Mouse (Mus musculus): Measurements from ENCODE around the gene Prrc2b. TPM values are rescaled to one million over a fixed set of nuclear protein-coding genes. Genes with fewer than 3 reads are reported as not detected.
A peak's percentile ranks its signal among the peaks of the same experiment; 100 is the strongest.

The Prrc2b gene
- polyA plus RNA-seq (2012; rRNA removed): 35.1 and 46.5 TPM in 2 replicates

DNA sequence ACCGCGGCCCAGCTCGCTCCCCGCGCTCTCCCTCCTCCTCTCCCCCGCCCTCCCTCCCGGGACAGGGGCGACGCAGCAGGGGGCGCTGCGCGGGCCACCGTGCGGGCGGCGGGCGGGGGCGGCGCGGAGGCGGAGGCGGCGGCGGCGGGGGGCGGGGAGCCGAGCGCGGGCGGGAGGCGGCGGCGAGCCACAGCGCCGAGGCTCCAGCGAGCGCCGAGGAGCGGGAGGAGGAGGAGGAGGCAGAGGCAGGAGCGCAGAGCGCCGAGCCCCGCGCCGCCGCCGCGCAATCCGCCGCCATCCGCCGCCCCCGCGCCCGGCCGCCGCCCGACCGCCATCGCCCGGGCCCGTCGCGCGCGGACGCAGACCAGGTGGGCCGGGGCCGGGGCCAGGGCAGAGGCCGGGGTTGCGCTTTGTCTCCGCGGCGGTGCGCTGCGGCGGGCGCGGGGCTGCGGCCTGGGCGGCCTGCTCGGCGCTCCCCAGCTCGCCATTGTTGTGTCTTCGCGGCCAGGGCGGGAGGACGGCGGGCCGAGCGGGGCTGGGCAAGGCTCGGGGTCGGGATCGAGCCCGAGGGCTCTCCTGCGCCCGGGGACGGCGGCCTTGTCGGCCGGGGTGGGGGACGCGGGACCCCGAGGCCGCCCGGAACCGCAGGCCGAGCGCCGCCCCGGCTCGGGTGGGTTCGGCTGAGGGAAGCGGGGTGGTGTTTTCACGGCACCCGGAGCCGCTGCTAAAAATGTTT, at the start of gene Prrc2b:
TSS of gene Prrc2b (plus strand) at position 159 of the 736 bp plus-strand sequence.
- 2% methylated on average over 83 of the region's 117 CpGs for WGBS
- Histone ChIP-seq H3K36me3 (ENCODE audit: control insufficient read depth, insufficient read depth, low read length) (no peaks in the 10 kb centered on the region), H3K4me1 (ENCODE audit: control insufficient read depth, insufficient read depth, insufficient read length) (peaks cover 33% of the 10 kb centered on the region; the same call in 1 of the 2 replicates), H3K27ac (ENCODE audit: insufficient read depth, low read length) (peak within 1 kb of the TSS; percentile 99), H3K27me3 (ENCODE audit: control insufficient read depth, insufficient read depth, low read length) (no peaks in the 10 kb centered on the region), H3K4me3 (ENCODE audit: extremely low read depth, insufficient read depth, insufficient read length) (peak within 1 kb of the TSS; percentile 96)
- TF ChIP-seq POLR2A (IDR thresholded peaks at IDR 0.05; ENCODE audit: low read depth, low read length) (peak; percentile 16; the same call in 1 of the 2 replicates), CTCF (IDR thresholded peaks at IDR 0.05; ENCODE audit: extremely low read depth, insufficient read depth, insufficient read length, insufficient replicate concordance) (0 out of 2 replicates have a peak, but pooled peaks have one; percentile 4)
- peak in 1 of 2 experiments; percentile 67 for DNase-seq (ENCODE audit: low read depth in 1 of 2, low spot score in 2 of 2)

DNA sequence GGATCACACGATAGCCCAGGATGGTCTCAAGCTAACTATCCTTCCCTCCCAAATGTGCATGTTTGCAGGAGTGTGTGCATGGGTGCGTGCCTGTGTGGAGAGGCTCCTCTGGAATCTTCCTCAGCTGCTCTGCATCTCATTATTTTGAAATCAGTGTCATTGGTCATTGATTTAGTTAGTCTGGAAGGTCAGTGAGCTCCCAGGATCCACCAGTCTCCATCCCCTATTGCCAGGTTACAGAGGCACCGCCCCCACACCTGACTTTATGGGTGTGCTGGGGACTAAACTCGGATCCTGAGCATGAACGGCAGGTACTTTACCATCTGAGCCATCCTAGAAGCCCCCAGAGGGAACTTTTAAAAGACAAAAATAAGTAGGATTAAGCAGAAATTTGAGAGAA, 47.9 kb upstream of the Prrc2b start:
- no peaks in the 10 kb centered on the region for H3K36me3 ChIP-seq (ENCODE audit: control insufficient read depth, insufficient read depth, low read length)
- no peak for TF ChIP-seq POLR2A (IDR thresholded peaks at IDR 0.05; ENCODE audit: low read depth, low read length)
- TF ChIP-seq CTCF (IDR thresholded peaks at IDR 0.05; ENCODE audit: extremely low read depth, insufficient read depth, insufficient read length, insufficient replicate concordance): no peak
- H3K4me3 ChIP-seq (ENCODE audit: extremely low read depth, insufficient read depth, insufficient read length): no peak overlapping the region
- 89% methylated on average over 5 of the region's 5 CpGs for WGBS
- DNase-seq (ENCODE audit: low read depth in 1 of 2, low spot score in 2 of 2): no peak
- no peak overlapping the region for H3K27ac ChIP-seq (ENCODE audit: insufficient read depth, low read length)
- no peaks in the 10 kb centered on the region for H3K4me1 ChIP-seq (ENCODE audit: control insufficient read depth, insufficient read depth, insufficient read length)
- H3K27me3 ChIP-seq (ENCODE audit: control insufficient read depth, insufficient read depth, low read length): no peaks in the 10 kb centered on the region

DNA sequence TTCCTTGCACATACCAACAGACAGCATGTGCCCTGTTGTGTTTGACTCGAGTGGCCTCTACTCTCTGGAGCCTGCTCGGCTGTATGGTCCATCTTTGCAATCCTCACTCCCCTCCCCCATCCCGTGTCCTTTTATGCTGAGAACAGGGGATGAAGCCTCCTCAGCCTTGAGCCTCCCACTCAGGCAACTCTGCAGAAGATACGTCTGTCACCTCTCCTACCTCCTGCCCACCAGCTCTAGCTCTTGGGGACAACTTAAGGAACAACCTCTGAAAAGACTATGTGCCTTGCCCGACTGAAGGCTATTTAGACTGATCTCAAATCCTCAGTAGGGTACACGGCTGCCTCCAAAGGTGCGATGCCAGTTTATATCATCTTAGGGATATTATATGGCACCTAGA, 47.3 kb upstream of the Prrc2b start:
- H3K4me1 ChIP-seq (ENCODE audit: control insufficient read depth, insufficient read depth, insufficient read length): no peaks in the 10 kb centered on the region
- H3K4me3 ChIP-seq (ENCODE audit: extremely low read depth, insufficient read depth, insufficient read length): no peak overlapping the region
- WGBS: 88% methylated on average over 7 of the region's 7 CpGs
- no peak overlapping the region for H3K27ac ChIP-seq (ENCODE audit: insufficient read depth, low read length)
- no peaks in the 10 kb centered on the region for H3K36me3 ChIP-seq (ENCODE audit: control insufficient read depth, insufficient read depth, low read length)
- no peaks in the 10 kb centered on the region for H3K27me3 ChIP-seq (ENCODE audit: control insufficient read depth, insufficient read depth, low read length)
- no peak for TF ChIP-seq POLR2A (IDR thresholded peaks at IDR 0.05; ENCODE audit: low read depth, low read length)
- no peak for TF ChIP-seq CTCF (IDR thresholded peaks at IDR 0.05; ENCODE audit: extremely low read depth, insufficient read depth, insufficient read length, insufficient replicate concordance)
- no peak for DNase-seq (ENCODE audit: low read depth in 1 of 2, low spot score in 2 of 2)

DNA sequence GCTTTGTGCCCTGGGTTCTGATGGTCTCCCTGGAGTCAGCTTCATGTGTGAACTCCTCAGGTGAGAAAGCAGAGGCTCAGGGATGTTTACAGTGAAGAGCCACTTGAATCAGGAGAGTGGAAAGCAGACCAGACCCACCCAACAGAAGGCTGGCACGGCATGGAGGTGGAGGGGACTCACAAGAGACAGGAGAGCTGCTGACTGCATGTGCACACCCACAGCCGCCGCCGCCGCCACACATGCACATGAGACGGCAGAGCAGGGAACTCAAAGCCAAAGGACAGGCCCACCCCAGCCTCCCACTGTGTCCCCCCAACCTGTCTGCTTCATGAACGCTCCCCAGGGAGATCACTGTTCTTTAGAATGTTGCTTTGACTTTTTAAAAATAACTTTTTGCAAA, 46.8 kb upstream of the Prrc2b start:
- Histone ChIP-seq H3K36me3 (ENCODE audit: control insufficient read depth, insufficient read depth, low read length) (no peaks in the 10 kb centered on the region), H3K27ac (ENCODE audit: insufficient read depth, low read length) (no peak overlapping the region), H3K4me1 (ENCODE audit: control insufficient read depth, insufficient read depth, insufficient read length) (no peaks in the 10 kb centered on the region), H3K27me3 (ENCODE audit: control insufficient read depth, insufficient read depth, low read length) (no peaks in the 10 kb centered on the region), H3K4me3 (ENCODE audit: extremely low read depth, insufficient read depth, insufficient read length) (no peak overlapping the region)
- 87% methylated on average over 7 of the region's 7 CpGs for WGBS
- TF ChIP-seq POLR2A (IDR thresholded peaks at IDR 0.05; ENCODE audit: low read depth, low read length) (no peak), CTCF (IDR thresholded peaks at IDR 0.05; ENCODE audit: extremely low read depth, insufficient read depth, insufficient read length, insufficient replicate concordance) (no peak)
- DNase-seq (ENCODE audit: low read depth in 1 of 2, low spot score in 2 of 2): no peak

DNA sequence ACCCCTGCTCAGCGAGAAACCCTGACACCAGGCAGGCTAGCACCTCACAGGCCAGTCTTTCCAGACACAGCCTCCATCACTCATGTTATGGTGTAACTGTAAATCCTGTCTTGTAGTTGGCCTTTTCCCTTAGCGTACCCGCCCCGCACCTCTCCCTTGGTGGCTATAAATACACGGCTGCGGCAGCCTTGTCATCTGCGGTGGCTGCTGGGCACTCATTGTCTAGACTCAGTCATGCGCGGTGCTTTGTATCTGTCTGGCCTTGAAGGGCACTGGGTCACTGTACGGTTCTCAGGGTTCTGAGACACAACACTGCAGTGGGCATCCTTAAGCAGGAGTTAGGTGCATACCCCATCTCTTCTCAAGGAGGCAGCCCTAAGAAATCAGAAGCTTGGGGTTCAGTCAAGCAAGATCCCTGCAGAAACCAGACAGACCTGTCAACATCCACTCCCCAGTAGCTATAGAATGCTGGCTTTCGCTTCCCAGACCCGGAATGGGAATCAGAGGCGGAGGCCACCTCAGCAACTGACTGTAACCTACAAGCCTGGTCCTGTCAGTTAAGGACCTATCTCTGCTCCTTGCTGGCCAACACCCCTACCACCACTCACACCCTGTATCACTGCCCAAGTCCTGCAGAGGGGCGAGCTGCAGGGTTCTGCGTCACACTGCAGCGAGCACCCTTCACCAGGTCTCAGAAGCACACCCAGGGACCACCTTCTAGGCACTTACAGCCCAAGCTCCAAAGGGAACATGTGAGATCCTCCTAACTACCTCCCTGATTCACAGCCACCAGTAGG, 45.6 kb upstream of the Prrc2b start:
- WGBS: 84% methylated on average over 16 of the region's 16 CpGs
- DNase-seq (ENCODE audit: low read depth in 1 of 2, low spot score in 2 of 2): no peak
- H3K36me3 ChIP-seq (ENCODE audit: control insufficient read depth, insufficient read depth, low read length): no peaks in the 10 kb centered on the region
- H3K4me1 ChIP-seq (ENCODE audit: control insufficient read depth, insufficient read depth, insufficient read length): no peaks in the 10 kb centered on the region
- H3K4me3 ChIP-seq (ENCODE audit: extremely low read depth, insufficient read depth, insufficient read length): no peak overlapping the region
- no peaks in the 10 kb centered on the region for H3K27me3 ChIP-seq (ENCODE audit: control insufficient read depth, insufficient read depth, low read length)
- TF ChIP-seq POLR2A (IDR thresholded peaks at IDR 0.05; ENCODE audit: low read depth, low read length): no peak
- TF ChIP-seq CTCF (IDR thresholded peaks at IDR 0.05; ENCODE audit: extremely low read depth, insufficient read depth, insufficient read length, insufficient replicate concordance): no peak
- H3K27ac ChIP-seq (ENCODE audit: insufficient read depth, low read length): no peak overlapping the region

DNA sequence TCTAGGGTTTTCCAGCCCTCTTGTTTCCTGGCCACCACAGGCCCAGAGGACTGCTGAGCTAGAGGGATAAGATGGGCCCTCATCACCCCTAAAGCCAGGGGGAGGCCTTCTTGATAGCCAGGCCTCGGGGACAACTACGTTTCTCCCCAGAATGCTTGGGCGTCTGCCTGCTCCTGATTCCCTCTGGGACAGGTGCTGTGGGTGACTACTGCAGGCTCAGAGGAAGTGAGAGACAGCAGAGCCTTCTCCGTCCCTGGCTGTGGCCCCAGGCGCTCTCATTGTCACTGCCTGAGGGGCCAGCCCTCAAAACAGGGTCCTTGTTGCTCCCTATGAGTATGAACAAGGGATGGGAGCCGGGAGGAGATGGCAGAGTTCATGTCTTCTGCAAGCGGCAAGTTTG, 45.0 kb upstream of the Prrc2b start:
- no peak for DNase-seq (ENCODE audit: low read depth in 1 of 2, low spot score in 2 of 2)
- Histone ChIP-seq H3K27ac (ENCODE audit: insufficient read depth, low read length) (no peak overlapping the region), H3K4me3 (ENCODE audit: extremely low read depth, insufficient read depth, insufficient read length) (no peak overlapping the region), H3K27me3 (ENCODE audit: control insufficient read depth, insufficient read depth, low read length) (no peaks in the 10 kb centered on the region), H3K36me3 (ENCODE audit: control insufficient read depth, insufficient read depth, low read length) (no peaks in the 10 kb centered on the region), H3K4me1 (ENCODE audit: control insufficient read depth, insufficient read depth, insufficient read length) (no peaks in the 10 kb centered on the region)
- WGBS: 61% methylated on average over 7 of the region's 7 CpGs
- TF ChIP-seq CTCF (IDR thresholded peaks at IDR 0.05; ENCODE audit: extremely low read depth, insufficient read depth, insufficient read length, insufficient replicate concordance): no peak
- TF ChIP-seq POLR2A (IDR thresholded peaks at IDR 0.05; ENCODE audit: low read depth, low read length): no peak

Data from spleen, adult 2 months (tissue).